Mouse (Mus musculus) heart, embryonic 15.5 days (tissue): ENCODE data around the gene Ap4m1. TPM values are rescaled to one million over a fixed set of nuclear protein-coding genes. Genes with fewer than 3 reads are reported as not detected.

Source experiments
- microRNA counts: library from miRNA; unstranded; fragments of <30 nt; microRNA quantifications from one replicate; lab custom pipeline; 2016
- microRNA-seq: library from miRNA; unstranded; fragments of <30 nt; microRNA quantifications from one replicate; pipeline ENCODE4, GENCODE M21; 2016
- polyA plus RNA-seq: library from polyadenylated mRNA; unstranded; fragments of >200 nt; fragmentation: Nextera tagmentation; extraction: Ambion mirVana; gene quantifications from 2 replicates; pipeline ENCODE4 v1.2.1, GENCODE M21; 2015

The Ap4m1 gene
- polyA plus RNA-seq, 1 experiment from 2014 or later, result 10.4 TPM

MicroRNAs within 50 kb of the gene (microRNA counts, 519-probe panel; counts per million panel counts)
- microRNA mmu-miR-106b (lab: Ali Mortazavi, UCI) (3,595 counts per million, percentile 87 among the panel's probes with 10 or more counts), microRNA mmu-miR-25 (lab: Ali Mortazavi, UCI) (4,185 counts per million, percentile 93 among the panel's probes with 10 or more counts), microRNA mmu-miR-93 (lab: Ali Mortazavi, UCI) (3,498 counts per million, percentile 85 among the panel's probes with 10 or more counts)

Small RNAs within 50 kb of the gene (microRNA-seq; reads per million reads assigned to microRNA genes)
- 4,918 reads per million, percentile 92 among the genes with 10 or more reads in this experiment for gene Mir106b
- gene Mir25, result 356 reads per million, percentile 69 among the genes with 10 or more reads in this experiment
- gene Mir93, result 7,274 reads per million, percentile 94 among the genes with 10 or more reads in this experiment

Other genes starting within 250 kb of the Ap4m1 start
- 0.08 TPM in 1 of 2 replicates, not detected in the other for gene Gjc3, start 208.9 kb upstream of the Ap4m1 start, polyA plus RNA-seq
- 0.13 TPM in 1 of 2 replicates, not detected in the other for gene Azgp1, start 190.5 kb upstream of the Ap4m1 start, polyA plus RNA-seq
- gene Smok3a, start 150.7 kb upstream of the Ap4m1 start, polyA plus RNA-seq, result not detected in 2 replicates
- not detected in 2 replicates for gene Smok3b, start 150.6 kb upstream of the Ap4m1 start, polyA plus RNA-seq
- gene Smok3c, start 118.8 kb upstream of the Ap4m1 start, polyA plus RNA-seq, result not detected in 2 replicates
- 8.4 and 10.2 TPM in 2 replicates for gene Zkscan1, start 86.9 kb upstream of the Ap4m1 start, polyA plus RNA-seq
- 31.2 and 45.8 TPM in 2 replicates for gene Zscan21, start 55.1 kb upstream of the Ap4m1 start, polyA plus RNA-seq
- gene Zfp113, start 16.3 kb upstream of the Ap4m1 start, polyA plus RNA-seq, result 10.5 and 14.3 TPM in 2 replicates
- 231 and 274 TPM in 2 replicates for gene Cops6, start 10.9 kb upstream of the Ap4m1 start, polyA plus RNA-seq
- gene Mcm7, start 420 bp downstream of the Ap4m1 start, polyA plus RNA-seq, result 91.8 and 123 TPM in 2 replicates
- gene Taf6, start 15.4 kb downstream of the Ap4m1 start, polyA plus RNA-seq, result 54.4 and 61.7 TPM in 2 replicates
- 18.8 and 27.3 TPM in 2 replicates for gene Cnpy4, start 15.5 kb downstream of the Ap4m1 start, polyA plus RNA-seq
- 5.1 and 6.7 TPM in 2 replicates for gene Mblac1, start 22.3 kb downstream of the Ap4m1 start, polyA plus RNA-seq
- not detected in 2 replicates for gene Nxpe5, start 53.9 kb downstream of the Ap4m1 start, polyA plus RNA-seq
- gene Lamtor4, start 83.5 kb downstream of the Ap4m1 start, polyA plus RNA-seq, result 78.6 and 81.2 TPM in 2 replicates
- 2.9 and 4.7 TPM in 2 replicates for gene BC037034, start 92.0 kb downstream of the Ap4m1 start, polyA plus RNA-seq
- 0.59 and 0.76 TPM in 2 replicates for gene Gal3st4, start 100.8 kb downstream of the Ap4m1 start, polyA plus RNA-seq
- 0.10 TPM in 1 of 2 replicates, not detected in the other for gene Gm43720, start 108.0 kb downstream of the Ap4m1 start, polyA plus RNA-seq
- gene Gpc2, start 108.0 kb downstream of the Ap4m1 start, polyA plus RNA-seq, result 6.3 and 8.6 TPM in 2 replicates
- 1.4 and 2.5 TPM in 2 replicates for gene Stag3, start 108.2 kb downstream of the Ap4m1 start, polyA plus RNA-seq
- gene Pvrig, start 170.0 kb downstream of the Ap4m1 start, polyA plus RNA-seq, result 0.11 and 0.30 TPM in 2 replicates